Mouse (Mus musculus): ENCODE measurements around the gene Axdnd1.

DNA sequence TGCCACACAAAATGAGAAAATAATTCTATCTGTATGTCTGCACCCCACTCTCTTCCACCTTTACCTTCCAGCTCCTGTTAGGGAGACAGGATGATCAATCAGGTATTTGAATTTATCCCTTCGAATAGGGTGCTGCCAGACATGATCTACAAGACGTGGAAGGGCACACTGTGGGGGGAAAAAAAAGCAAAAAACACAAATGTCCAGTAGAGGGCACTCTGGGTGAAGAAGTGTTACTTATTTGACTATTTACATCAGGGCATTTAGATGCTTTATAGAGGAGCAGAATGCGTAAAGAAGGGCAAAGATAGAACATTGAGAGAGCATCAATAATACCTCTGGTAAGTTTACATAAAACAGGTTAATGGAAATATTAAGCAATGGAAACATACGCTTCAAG, 2.8 kb downstream of the Axdnd1 start:
- TF ChIP-seq CTCF (IDR thresholded peaks at IDR 0.05; ENCODE audit: control insufficient read depth, insufficient read depth, insufficient read length) (no peak), FOSL1 (IDR thresholded peaks at IDR 0.05; ENCODE audit: insufficient read depth, low read length, poor library complexity, severe bottlenecking) (no peak), MYOG (IDR thresholded peaks at IDR 0.05; ENCODE audit: control insufficient read depth, extremely low read depth, insufficient read length) (no peak), USF1 (IDR thresholded peaks at IDR 0.05; ENCODE audit: low read depth) (no peak), MAX (IDR thresholded peaks at IDR 0.05) (no peak)

Data from C2C12 (cell line).